Mouse (Mus musculus) gastrocnemius, postnatal 14 days (tissue): ENCODE measurements around the gene Usp47. TPM values are rescaled to one million over a fixed set of nuclear protein-coding genes. Genes with fewer than 3 reads are reported as not detected.

Experiments
- DNase-seq: peaks from one replicate; pipeline ENCODE4 v3.0.0; 2021; ENCODE audit warnings: mixed read lengths
- intact Hi-C: fragments of 180-260 bp; cut with DNase I; formaldehyde crosslinking; loops from one replicate; pipeline ENCODE4 v1.15.1; 2025; ENCODE audit warnings: low total_unique reads
- total RNA-seq, 2 experiments: library from RNA; stranded (reverse); gene quantifications; 2 replicates each; pipeline ENCODE4 v1.2.3; 2021

Gene Usp47
- total RNA-seq, 2 experiments from 2014 or later = 123 to 126 TPM

- intact Hi-C loops = no loop called here
- no peak for DNase-seq
These were observed 119.3 kb downstream of the Usp47 start for GRCm38 (mm10) chr7:112142616-112143015.

- intact Hi-C loops = no loop called here
These were observed 119.8 kb downstream of the Usp47 start for GRCm38 (mm10) chr7:112143090-112143500.

GRCm38 (mm10) chr7:112143978-112144377 lies 120.7 kb downstream of the Usp47 start:
- intact Hi-C loops = no loop called here
- no peak for DNase-seq

More at GRCm38 (mm10) chr7:112143090-112143500, 119.8 kb downstream of the Usp47 start:
- no peak for DNase-seq

GRCm38 (mm10) chr7:112144646-112145179 lies 121.4 kb downstream of the Usp47 start:
- DNase-seq = no peak

GRCm38 (mm10) chr7:112147979-112148378 lies 124.7 kb downstream of the Usp47 start:
- DNase-seq = no peak
- intact Hi-C loops = no loop called here

More at GRCm38 (mm10) chr7:112144646-112145179, 121.4 kb downstream of the Usp47 start:
- intact Hi-C loops = no loop called here

- intact Hi-C loops = no loop called here
- no peak for DNase-seq
These were observed 125.8 kb downstream of the Usp47 start for GRCm38 (mm10) chr7:112149113-112149512.

GRCm38 (mm10) chr7:112154445-112154844 lies 131.1 kb downstream of the Usp47 start:
- no peak for DNase-seq
- intact Hi-C loops = no loop called here

- intact Hi-C loops = no loop called here
- DNase-seq = no peak
These were observed 131.9 kb downstream of the Usp47 start for GRCm38 (mm10) chr7:112155194-112155593.

- no peak for DNase-seq
- intact Hi-C loops = no loop called here
These were observed 134.4 kb downstream of the Usp47 start for GRCm38 (mm10) chr7:112157584-112158315.

GRCm38 (mm10) chr7:112158316-112158741 lies 135.0 kb downstream of the Usp47 start:
- intact Hi-C loops = no loop called here
- peak; percentile 24 for DNase-seq

- intact Hi-C loops = no loop called here
- DNase-seq = peak; percentile 49
These were observed 135.6 kb downstream of the Usp47 start, which contains the start of gene Dkk3 for GRCm38 (mm10) chr7:112158942-112159341. Gene Dkk3, minus strand, starts transcription at chr7:112159057.

- no peak for DNase-seq
- intact Hi-C loops = no loop called here
These were observed 136.5 kb downstream of the Usp47 start for GRCm38 (mm10) chr7:112159835-112160234.

Other genes with a start within 250 kb of the Usp47 start
- gene Galnt18, start 243.5 kb upstream of the Usp47 start, total RNA-seq = 1 to 10 TPM; 8.3 to 8.8 TPM
- gene Dkk3, start 135.6 kb downstream of the Usp47 start, total RNA-seq = 1 to 10 TPM; 5.1 to 6.8 TPM
- gene Mical2, start 202.4 kb downstream of the Usp47 start, total RNA-seq = 100 to 1,000 TPM in 1 of 2 experiments, 10 to 100 TPM in 1; 86.4 to 106 TPM